Mouse (Mus musculus) layer of hippocampus, postnatal 36 days (tissue): ENCODE measurements around the gene Ptgs2. TPM values are rescaled to one million over a fixed set of nuclear protein-coding genes. Genes with fewer than 3 reads are reported as not detected.

Source experiments
- DNase-seq, 2 experiments: peaks; one replicate each; pipeline ENCODE4 v3.0.0; 2022
- microRNA-seq, 2 experiments: library from miRNA; unstranded; fragments of <30 nt; microRNA quantifications; one replicate each; pipeline ENCODE4 v1.2.0; 2021
- total RNA-seq, 2 experiments: library from RNA; stranded (reverse); gene quantifications; 2 replicates each; pipeline ENCODE4 v1.2.3; 2021

Gene Ptgs2
- total RNA-seq, 2 experiments from 2014 or later = 17.1 to 18.8 TPM

DNA sequence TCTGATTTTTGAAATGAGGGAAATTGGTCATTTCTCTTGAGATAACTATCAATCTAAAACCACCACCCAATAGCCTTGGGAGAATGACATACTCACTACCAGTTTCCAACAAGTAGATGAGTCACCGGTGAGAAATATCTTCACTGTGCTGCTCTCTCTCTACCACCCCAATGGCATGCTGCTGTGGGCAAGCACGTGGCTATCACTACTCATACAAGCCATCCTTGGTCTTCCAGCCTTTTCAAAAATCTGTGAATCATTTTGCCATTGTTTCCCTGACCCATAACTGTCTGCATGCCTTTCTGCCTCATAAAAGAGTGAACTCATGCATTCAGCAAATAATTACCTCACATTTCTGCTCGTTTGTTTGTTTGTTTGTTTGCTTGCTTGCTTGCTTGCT, 51.6 kb downstream of the Ptgs2 start:
- DNase-seq = no peak

Small RNA genes within 50 kb of the gene (microRNA-seq; reads per million reads assigned to microRNA genes)
- 0 reads per million in 2 experiments for gene Gm44329

Other genes starting within 250 kb of the Ptgs2 start
- gene Pla2g4a, start 138.7 kb upstream of the Ptgs2 start, total RNA-seq = 1 to 10 TPM; 1.4 to 2.8 TPM
- not detected for gene Pdc, start 219.4 kb downstream of the Ptgs2 start, total RNA-seq